Mouse (Mus musculus): ENCODE measurements at regions not wholly inside any gene's neighbourhood (a gene's known extent, or its start where the extent isn't known, plus 50 kb on each side); places are given as distances from the start of the nearest gene placed in this dataset.

DNA sequence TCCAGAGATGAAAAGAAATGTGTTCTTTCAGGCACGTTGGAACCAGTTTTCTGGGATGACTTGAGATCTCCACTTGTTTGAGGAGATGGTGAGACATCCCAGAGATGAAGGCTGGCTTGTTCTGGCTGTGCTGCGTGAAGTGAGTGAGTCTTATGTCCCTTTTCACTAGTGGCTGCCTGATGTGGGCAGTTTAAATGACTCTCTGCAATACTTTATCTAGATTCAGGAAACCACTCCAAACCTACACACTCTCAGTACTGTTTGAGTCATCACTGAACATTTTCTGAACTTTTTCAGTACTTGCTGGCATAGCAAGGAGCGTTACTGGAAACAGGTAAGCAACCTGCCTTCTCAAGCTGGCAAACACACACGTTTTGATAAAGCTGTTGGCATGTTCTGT, 97.0 kb upstream of the Abi3bp start:
- Histone ChIP-seq H3K9ac (ENCODE audit: low read depth, low read length, severe bottlenecking) (no peak overlapping the region), H3K4me1 (ENCODE audit: control insufficient read depth, insufficient read depth, low read length) (no peaks in the 10 kb centered on the region), H3K27ac (replicated peaks; ENCODE audit: low read depth, low read length) (no peak overlapping the region), H3K4me3 (replicated peaks; ENCODE audit: low read length) (no peak overlapping the region), H3K9me3 (ENCODE audit: control insufficient read depth, low read length) (no peaks in the 10 kb centered on the region), H3K4me2 (replicated peaks; ENCODE audit: low read depth, low read length, severe bottlenecking) (no peak overlapping the region), H3K36me3 (ENCODE audit: control insufficient read depth, insufficient read depth, low read length) (no peaks in the 10 kb centered on the region), H3K27me3 (ENCODE audit: control insufficient read depth, insufficient read depth, low read length) (no peaks in the 10 kb centered on the region)
- WGBS = 64% methylated on average over 4 of the region's 4 CpGs
- DNase-seq (ENCODE audit: low spot score) (no peak), ATAC-seq (ENCODE audit: low FRiP score, low read depth) (no peak)
- no peak for TF ChIP-seq POLR2A (IDR thresholded peaks at IDR 0.05; ENCODE audit: borderline replicate concordance, extremely low read depth, insufficient read depth, insufficient read length)

DNA sequence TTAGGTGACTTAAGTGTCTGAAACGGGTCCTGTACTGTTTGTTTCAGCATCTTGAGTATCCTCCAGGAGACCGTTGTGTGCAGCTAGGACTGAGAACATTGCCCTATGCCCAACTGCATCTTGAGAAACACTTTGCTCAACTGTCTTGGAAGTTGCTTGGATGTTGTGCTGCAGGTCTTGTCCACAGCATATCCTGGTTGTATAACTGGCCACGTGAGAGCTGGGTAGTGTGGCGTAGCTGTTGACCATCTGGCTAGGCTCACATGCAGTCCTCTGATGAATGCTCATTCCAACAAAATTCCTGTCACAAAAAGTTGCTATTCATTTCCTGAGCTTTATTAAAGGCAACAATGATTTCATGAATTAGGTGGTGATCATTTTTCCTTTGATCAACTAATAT, 91.1 kb upstream of the Abi3bp start:
- no peak overlapping the region for H3K4me3 ChIP-seq (replicated peaks; ENCODE audit: low read length)
- H3K9ac ChIP-seq (ENCODE audit: low read depth, low read length, severe bottlenecking) = no peak overlapping the region
- no peak for ATAC-seq (ENCODE audit: low FRiP score, low read depth)
- 76% methylated on average over 4 of the region's 4 CpGs for WGBS
- H3K9me3 ChIP-seq (ENCODE audit: control insufficient read depth, low read length) = no peaks in the 10 kb centered on the region
- no peak overlapping the region for H3K4me2 ChIP-seq (replicated peaks; ENCODE audit: low read depth, low read length, severe bottlenecking)
- no peak overlapping the region for H3K27ac ChIP-seq (replicated peaks; ENCODE audit: low read depth, low read length)
- no peaks in the 10 kb centered on the region for H3K27me3 ChIP-seq (ENCODE audit: control insufficient read depth, insufficient read depth, low read length)
- TF ChIP-seq POLR2A (IDR thresholded peaks at IDR 0.05; ENCODE audit: borderline replicate concordance, extremely low read depth, insufficient read depth, insufficient read length) = no peak
- DNase-seq (ENCODE audit: low spot score) = no peak
- no peaks in the 10 kb centered on the region for H3K36me3 ChIP-seq (ENCODE audit: control insufficient read depth, insufficient read depth, low read length)
- H3K4me1 ChIP-seq (ENCODE audit: control insufficient read depth, insufficient read depth, low read length) = no peaks in the 10 kb centered on the region

DNA sequence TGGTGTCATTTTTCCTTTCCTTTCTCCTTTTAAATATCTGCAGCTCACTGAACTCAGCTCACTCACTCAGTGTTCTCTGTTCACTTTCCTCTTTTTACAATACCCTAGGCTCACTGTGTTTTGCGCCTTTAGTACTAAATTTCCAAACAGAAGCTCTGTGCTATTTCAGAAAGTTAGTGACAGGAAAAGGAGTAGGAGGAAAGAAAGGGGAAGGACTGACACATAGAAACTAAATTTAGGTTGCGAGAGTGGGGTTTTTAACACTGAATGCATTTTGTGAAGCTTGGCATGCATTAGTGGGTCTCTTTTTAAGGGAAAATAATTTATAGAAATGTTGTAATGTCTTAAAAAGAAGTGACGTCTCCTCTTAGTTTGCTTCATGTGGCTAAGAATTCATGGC, 84.8 kb upstream of the Abi3bp start:
- no peak for TF ChIP-seq POLR2A (IDR thresholded peaks at IDR 0.05; ENCODE audit: borderline replicate concordance, extremely low read depth, insufficient read depth, insufficient read length)
- 63% methylated on average over 3 of the region's 3 CpGs for WGBS
- H3K9me3 ChIP-seq (ENCODE audit: control insufficient read depth, low read length) = no peaks in the 10 kb centered on the region
- H3K4me1 ChIP-seq (ENCODE audit: control insufficient read depth, insufficient read depth, low read length) = peaks cover 6% of the 10 kb centered on the region; the same call in 1 of the 2 replicates
- H3K4me2 ChIP-seq (replicated peaks; ENCODE audit: low read depth, low read length, severe bottlenecking) = no peak overlapping the region
- no peaks in the 10 kb centered on the region for H3K36me3 ChIP-seq (ENCODE audit: control insufficient read depth, insufficient read depth, low read length)
- no peaks in the 10 kb centered on the region for H3K27me3 ChIP-seq (ENCODE audit: control insufficient read depth, insufficient read depth, low read length)
- DNase-seq (ENCODE audit: low spot score) (peak; percentile 3), ATAC-seq (ENCODE audit: low FRiP score, low read depth) (no peak)
- no peak overlapping the region for H3K27ac ChIP-seq (replicated peaks; ENCODE audit: low read depth, low read length)
- no peak overlapping the region for H3K9ac ChIP-seq (ENCODE audit: low read depth, low read length, severe bottlenecking)
- no peak overlapping the region for H3K4me3 ChIP-seq (replicated peaks; ENCODE audit: low read length)

DNA sequence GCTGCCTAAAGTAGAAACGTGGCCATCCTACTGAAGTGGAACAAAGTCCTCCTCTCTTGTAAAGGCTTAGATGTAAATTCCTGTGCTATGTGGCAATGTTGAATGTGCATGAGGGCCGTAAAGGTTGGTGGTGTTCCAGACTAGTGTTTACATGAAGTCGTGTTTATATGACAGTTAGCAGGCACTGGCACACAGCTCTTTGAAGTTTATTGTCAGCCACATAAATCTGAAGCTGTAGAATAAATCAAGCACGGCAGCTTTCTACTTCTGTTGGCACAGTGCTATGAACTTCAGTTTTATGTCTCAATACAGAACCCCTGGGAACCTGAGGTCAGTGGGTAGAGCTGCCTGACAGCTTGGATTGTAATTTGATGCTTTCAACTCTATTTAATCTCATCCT, 81.1 kb upstream of the Abi3bp start:
- H3K27ac ChIP-seq (replicated peaks; ENCODE audit: low read depth, low read length) = no peak overlapping the region
- H3K36me3 ChIP-seq (ENCODE audit: control insufficient read depth, insufficient read depth, low read length) = no peaks in the 10 kb centered on the region
- DNase-seq (ENCODE audit: low spot score) = peak; percentile 64
- no peak overlapping the region for H3K9ac ChIP-seq (ENCODE audit: low read depth, low read length, severe bottlenecking)
- H3K4me2 ChIP-seq (replicated peaks; ENCODE audit: low read depth, low read length, severe bottlenecking) = no peak overlapping the region
- TF ChIP-seq POLR2A (IDR thresholded peaks at IDR 0.05; ENCODE audit: borderline replicate concordance, extremely low read depth, insufficient read depth, insufficient read length) = no peak
- H3K27me3 ChIP-seq (ENCODE audit: control insufficient read depth, insufficient read depth, low read length) = no peaks in the 10 kb centered on the region
- 6% methylated on average over 4 of the region's 4 CpGs for WGBS
- H3K4me1 ChIP-seq (ENCODE audit: control insufficient read depth, insufficient read depth, low read length) = peaks cover 6% of the 10 kb centered on the region; the same call in 1 of the 2 replicates
- peak; percentile 30; the same call in 1 of the 2 replicates for ATAC-seq (ENCODE audit: low FRiP score, low read depth)
- H3K4me3 ChIP-seq (replicated peaks; ENCODE audit: low read length) = no peak overlapping the region
- H3K9me3 ChIP-seq (ENCODE audit: control insufficient read depth, low read length) = no peaks in the 10 kb centered on the region

DNA sequence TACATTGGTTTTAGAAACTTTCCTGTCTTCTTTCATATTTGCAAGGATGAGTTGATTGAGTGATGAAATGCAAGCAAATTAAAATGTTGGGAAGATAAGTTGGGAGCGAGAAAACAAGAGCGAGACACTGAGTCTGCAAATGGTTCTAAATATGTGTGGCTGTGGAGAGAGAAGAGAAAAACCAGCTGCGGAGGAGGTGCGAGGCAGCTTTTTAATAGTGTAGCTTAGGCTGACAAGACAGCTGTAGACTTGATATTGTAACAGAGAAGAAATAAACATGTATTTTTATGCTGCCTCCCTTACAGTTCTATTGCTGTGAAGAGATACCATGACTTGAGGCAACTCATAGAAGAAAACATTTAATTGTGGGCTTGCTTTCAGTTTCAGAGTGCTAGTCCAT, 78.1 kb upstream of the Abi3bp start:
- no peaks in the 10 kb centered on the region for H3K36me3 ChIP-seq (ENCODE audit: control insufficient read depth, insufficient read depth, low read length)
- WGBS = 92% methylated on average over 4 of the region's 4 CpGs
- TF ChIP-seq POLR2A (IDR thresholded peaks at IDR 0.05; ENCODE audit: borderline replicate concordance, extremely low read depth, insufficient read depth, insufficient read length) = no peak
- H3K27me3 ChIP-seq (ENCODE audit: control insufficient read depth, insufficient read depth, low read length) = no peaks in the 10 kb centered on the region
- no peak overlapping the region for H3K4me2 ChIP-seq (replicated peaks; ENCODE audit: low read depth, low read length, severe bottlenecking)
- no peak overlapping the region for H3K4me3 ChIP-seq (replicated peaks; ENCODE audit: low read length)
- DNase-seq (ENCODE audit: low spot score) (no peak), ATAC-seq (ENCODE audit: low FRiP score, low read depth) (no peak)
- H3K27ac ChIP-seq (replicated peaks; ENCODE audit: low read depth, low read length) = no peak overlapping the region
- H3K9me3 ChIP-seq (ENCODE audit: control insufficient read depth, low read length) = no peaks in the 10 kb centered on the region
- no peak overlapping the region for H3K9ac ChIP-seq (ENCODE audit: low read depth, low read length, severe bottlenecking)
- H3K4me1 ChIP-seq (ENCODE audit: control insufficient read depth, insufficient read depth, low read length) = peaks cover 6% of the 10 kb centered on the region; the same call in 1 of the 2 replicates

DNA sequence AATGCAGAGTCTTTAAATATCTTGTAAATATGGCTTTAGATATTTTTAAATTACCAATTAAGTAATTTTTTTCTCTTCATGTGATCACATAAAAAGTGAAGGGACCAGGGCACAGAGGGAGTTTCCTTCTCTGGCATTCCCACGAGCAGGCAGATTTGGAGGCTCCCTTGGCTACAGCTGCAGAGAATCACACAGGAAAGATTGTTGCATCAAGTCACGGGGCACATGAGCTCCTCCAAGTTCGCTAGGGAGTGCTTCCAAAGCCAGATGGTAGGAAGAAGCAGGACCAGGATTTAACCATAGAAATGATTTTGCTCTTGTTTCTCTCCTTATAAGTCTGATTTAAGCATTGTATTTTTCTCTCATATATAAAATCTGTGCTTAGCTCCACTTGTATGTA, 53.9 kb upstream of the Abi3bp start:
- H3K27me3 ChIP-seq (ENCODE audit: control insufficient read depth, insufficient read depth, low read length) = no peaks in the 10 kb centered on the region

More for the DNA sequence above, 53.9 kb upstream of the Abi3bp start:
- TF ChIP-seq POLR2A (IDR thresholded peaks at IDR 0.05; ENCODE audit: borderline replicate concordance, extremely low read depth, insufficient read depth, insufficient read length) = no peak
- H3K9ac ChIP-seq (ENCODE audit: low read depth, low read length, severe bottlenecking) = no peak overlapping the region
- no peak overlapping the region for H3K27ac ChIP-seq (replicated peaks; ENCODE audit: low read depth, low read length)
- no peak overlapping the region for H3K4me3 ChIP-seq (replicated peaks; ENCODE audit: low read length)
- H3K4me2 ChIP-seq (replicated peaks; ENCODE audit: low read depth, low read length, severe bottlenecking) = no peak overlapping the region
- no peaks in the 10 kb centered on the region for H3K4me1 ChIP-seq (ENCODE audit: control insufficient read depth, insufficient read depth, low read length)
- DNase-seq (ENCODE audit: low spot score) (no peak), ATAC-seq (ENCODE audit: low FRiP score, low read depth) (no peak)
- H3K36me3 ChIP-seq (ENCODE audit: control insufficient read depth, insufficient read depth, low read length) = no peaks in the 10 kb centered on the region
- WGBS = 17% methylated on average over 3 of the region's 3 CpGs
- H3K9me3 ChIP-seq (ENCODE audit: control insufficient read depth, low read length) = no peaks in the 10 kb centered on the region
